Mouse (Mus musculus) C2C12 (cell line): ENCODE measurements around the gene Tmem98. TPM values are rescaled to one million over a fixed set of nuclear protein-coding genes. Genes with fewer than 3 reads are reported as not detected.

ENCODE experiments used
- H3K27me3 ChIP-seq: one replicate; pipeline ENCODE4 v1.6.1; 2011; ENCODE audit not compliant: control insufficient read depth, insufficient read depth, insufficient read length
- H3K36me3 ChIP-seq: one replicate; pipeline ENCODE4 v1.6.1; 2011; ENCODE audit not compliant: control insufficient read depth, insufficient read depth
- H3K4me3 ChIP-seq: one replicate; pipeline ENCODE4 v1.5.1; 2011; ENCODE audit warnings: mild to moderate bottlenecking, control low read depth; ENCODE audit not compliant: poor library complexity, insufficient read depth, severe bottlenecking
- H3K79me2 ChIP-seq: one replicate; pipeline ENCODE4 v1.6.1; 2011; ENCODE audit not compliant: control insufficient read depth, insufficient read depth
- H3K79me3 ChIP-seq: one replicate; pipeline ENCODE4 v1.6.1; 2011; ENCODE audit warnings: low read depth, control low read depth
- H3ac ChIP-seq: one replicate; pipeline ENCODE3; 2011; ENCODE audit warnings: low read depth; ENCODE audit not compliant: control insufficient read depth, insufficient read length
- CEBPB ChIP-seq: IDR thresholded peaks from one replicate; pipeline ENCODE4 v1.6.1; 2011; ENCODE audit warnings: low read depth, mild to moderate bottlenecking, control low read depth, moderate library complexity
- CTCF ChIP-seq: IDR thresholded peaks from one replicate; pipeline ENCODE4 v1.5.1; 2011; ENCODE audit not compliant: control insufficient read depth, insufficient read depth, insufficient read length
- FOSL1 ChIP-seq: IDR thresholded peaks from one replicate; pipeline ENCODE4 v1.8.0; 2011; ENCODE audit warnings: mild to moderate bottlenecking, low read length; ENCODE audit not compliant: poor library complexity, insufficient read depth, severe bottlenecking
- MAX ChIP-seq: IDR thresholded peaks from one replicate; pipeline ENCODE4 v1.6.1; 2011; ENCODE audit warnings: mild to moderate bottlenecking, control low read depth
- MYOD1 ChIP-seq: IDR thresholded peaks from one replicate; pipeline ENCODE4 v1.6.1; 2011; ENCODE audit warnings: low read depth; ENCODE audit not compliant: control insufficient read depth, insufficient read length
- MYOG ChIP-seq: IDR thresholded peaks from one replicate; pipeline ENCODE4 v1.6.1; 2011; ENCODE audit not compliant: control insufficient read depth, insufficient read length; ENCODE audit errors: extremely low read depth
- USF1 ChIP-seq: IDR thresholded peaks from one replicate; pipeline ENCODE4 v1.6.1; 2011; ENCODE audit warnings: low read depth, mild to moderate bottlenecking, control low read depth, moderate library complexity
- polyA plus RNA-seq: library from polyadenylated mRNA; unstranded; fragments of >200 nt; fragmentation: generic; extraction: Trizol; gene quantifications from one replicate; pipeline ENCODE4 v1.2.1, GENCODE M21; 2012; ENCODE audit warnings: missing spikeins

Gene Tmem98
- polyA plus RNA-seq, 1 experiment: 93.3 TPM

DNA sequence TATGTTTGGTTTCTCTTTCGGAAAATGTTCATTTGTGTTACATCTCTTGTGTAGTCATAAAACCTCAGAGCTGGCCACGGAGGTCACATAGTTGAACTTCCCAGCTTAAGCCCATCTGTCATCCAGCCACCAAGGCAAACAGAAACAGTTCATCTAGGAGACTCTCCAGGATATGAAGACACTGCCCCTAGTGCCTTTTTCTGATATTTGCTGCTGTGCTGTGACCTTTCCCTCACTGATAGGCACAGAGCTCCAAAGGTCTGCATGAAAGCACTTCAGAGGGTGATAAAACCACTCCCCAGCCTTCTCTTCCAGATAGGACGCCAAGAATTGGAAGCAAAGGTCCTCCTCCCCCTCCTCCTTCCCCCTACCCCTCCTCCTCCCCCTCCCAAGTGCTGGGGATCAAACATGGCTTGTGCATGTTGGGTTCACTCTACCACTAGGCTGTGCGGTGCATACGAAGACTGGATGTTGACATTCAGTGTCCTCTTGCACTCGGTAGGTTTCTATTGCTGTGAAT is 1.4 kb upstream of the Tmem98 start:
- Histone ChIP-seq H3ac (no peak overlapping the region), H3K27me3 (no peaks in the 10 kb centered on the region), H3K79me3 (no peaks in the 10 kb centered on the region), H3K79me2 (peaks cover 7% of the 10 kb centered on the region), H3K36me3 (no peaks in the 10 kb centered on the region), H3K4me3 (no peak overlapping the region)
- TF ChIP-seq MYOD1 (no peak), USF1 (no peak), FOSL1 (no peak), MAX (no peak), CTCF (no peak)

DNA sequence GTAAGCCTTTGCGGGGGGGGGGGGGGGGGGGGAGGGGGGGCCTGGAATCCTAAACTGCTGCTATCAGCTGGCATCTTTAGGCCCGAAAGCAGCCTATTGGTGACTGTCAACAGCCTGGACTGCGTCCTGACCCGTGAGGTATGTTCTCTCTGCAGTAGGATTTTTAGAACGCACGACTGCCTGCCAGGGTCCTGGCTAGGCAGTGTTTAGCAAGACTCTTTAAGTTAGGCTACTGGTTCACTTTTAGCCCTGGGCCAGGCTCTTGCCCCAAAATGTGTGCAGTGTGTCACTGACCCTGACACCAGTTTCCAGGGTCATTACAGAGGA is 346 bp upstream of the Tmem98 start:
- TF ChIP-seq CTCF: no peak
- no peak for TF ChIP-seq USF1
- no peak for TF ChIP-seq MYOD1
- TF ChIP-seq MAX: no peak
- TF ChIP-seq MYOG: no peak
- no peak for TF ChIP-seq CEBPB
- no peak for TF ChIP-seq FOSL1
- Histone ChIP-seq H3K4me3 (peak overlapping the region; percentile 36), H3ac (peak overlapping the region; percentile 85)

DNA sequence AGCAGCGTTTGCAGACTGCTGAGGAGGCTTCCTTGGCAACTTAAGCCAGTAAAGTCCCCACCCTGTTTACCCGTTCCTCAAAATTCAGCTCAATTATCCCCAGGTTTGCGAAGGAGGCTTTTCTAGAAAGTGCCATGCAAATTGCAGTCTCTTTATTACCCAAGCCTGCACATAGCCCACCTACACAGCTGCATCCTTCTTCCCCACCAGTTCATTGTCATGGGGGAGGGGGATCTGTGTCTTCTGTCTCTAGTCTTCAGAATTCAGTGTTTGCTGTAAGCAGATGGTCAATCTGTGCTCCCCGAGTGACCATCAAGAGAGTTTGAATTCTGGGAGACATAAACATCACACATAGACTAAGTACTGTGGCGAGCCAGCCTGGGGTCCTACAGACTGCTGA is 1.2 kb downstream of the Tmem98 start:
- H3K4me3 ChIP-seq: peak overlapping the region; percentile 36
- no peaks in the 10 kb centered on the region for H3K79me3 ChIP-seq
- no peak overlapping the region for H3ac ChIP-seq
- H3K27me3 ChIP-seq: no peaks in the 10 kb centered on the region
- peaks cover 7% of the 10 kb centered on the region for H3K79me2 ChIP-seq
- H3K36me3 ChIP-seq: peaks cover 13% of the 10 kb centered on the region
- TF ChIP-seq CEBPB (no peak), FOSL1 (no peak), USF1 (no peak), MYOD1 (no peak), MAX (no peak), CTCF (no peak), MYOG (no peak)

More for the DNA sequence above, 346 bp upstream of the Tmem98 start:
- no peaks in the 10 kb centered on the region for H3K79me3 ChIP-seq
- no peaks in the 10 kb centered on the region for H3K27me3 ChIP-seq
- H3K36me3 ChIP-seq: peaks cover 6% of the 10 kb centered on the region
- peaks cover 7% of the 10 kb centered on the region for H3K79me2 ChIP-seq

DNA sequence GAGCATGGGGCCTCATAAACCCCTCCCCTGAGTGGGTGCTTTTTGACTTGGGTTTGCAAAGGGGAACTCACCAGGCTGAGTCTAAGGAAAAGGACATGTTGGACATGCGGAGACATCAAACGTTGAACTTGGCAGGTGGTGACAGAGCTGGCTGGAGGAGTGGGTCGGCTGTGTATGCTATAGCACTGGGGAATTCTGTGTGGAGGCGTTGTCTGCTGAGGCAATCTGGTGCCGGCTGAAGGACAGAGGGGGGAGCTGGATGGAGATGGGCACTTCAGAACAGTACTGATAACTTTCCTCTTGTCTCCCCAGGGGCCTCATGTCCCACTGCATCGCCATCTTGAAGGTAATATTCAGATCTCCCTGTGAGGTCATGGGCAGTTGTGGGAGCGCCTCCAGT is 5.4 kb downstream of the Tmem98 start:
- H3K79me2 ChIP-seq: peaks cover 7% of the 10 kb centered on the region
- no peak overlapping the region for H3K4me3 ChIP-seq
- H3K27me3 ChIP-seq: no peaks in the 10 kb centered on the region
- no peak overlapping the region for H3ac ChIP-seq
- TF ChIP-seq CTCF (no peak), MYOG (no peak)
- H3K36me3 ChIP-seq: peaks cover 31% of the 10 kb centered on the region
- no peaks in the 10 kb centered on the region for H3K79me3 ChIP-seq

DNA sequence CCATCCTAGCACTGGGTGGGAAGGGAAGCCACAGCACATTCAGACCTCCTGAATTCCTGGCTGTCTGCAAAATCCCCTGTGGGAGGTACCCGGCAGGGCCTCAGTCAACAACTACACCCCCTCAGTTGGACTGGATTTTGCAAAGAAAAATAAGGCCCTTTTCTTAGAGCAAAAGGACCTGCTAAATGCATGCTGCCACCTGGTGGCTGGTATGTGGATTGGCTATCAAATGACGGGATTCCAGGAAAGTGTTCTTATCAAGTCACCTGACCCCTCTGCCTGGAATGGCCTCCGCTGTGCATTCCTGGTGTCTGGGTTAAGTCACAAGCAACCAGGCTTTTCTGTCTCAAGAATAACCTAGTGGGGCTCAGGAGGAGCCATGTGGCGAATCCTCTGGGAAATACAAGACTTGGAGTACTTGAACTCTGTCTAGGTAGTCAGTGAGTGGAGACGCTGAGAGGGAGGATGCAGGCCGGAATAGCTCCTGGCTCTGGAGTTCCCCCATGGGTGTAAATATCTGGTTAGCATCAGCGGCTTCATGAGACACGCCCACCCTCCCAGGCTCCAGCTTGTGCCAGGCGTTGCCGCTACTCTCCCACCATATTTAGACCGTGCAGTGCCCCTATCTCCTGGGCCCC is 8.2 kb downstream of the Tmem98 start:
- H3K36me3 ChIP-seq: peaks cover 45% of the 10 kb centered on the region
- no peak for TF ChIP-seq MYOG
- TF ChIP-seq MYOD1: no peak
- TF ChIP-seq USF1: peak; percentile 84
- no peak for TF ChIP-seq MAX
- TF ChIP-seq CTCF: peak; percentile 47
- TF ChIP-seq CEBPB: no peak

DNA sequence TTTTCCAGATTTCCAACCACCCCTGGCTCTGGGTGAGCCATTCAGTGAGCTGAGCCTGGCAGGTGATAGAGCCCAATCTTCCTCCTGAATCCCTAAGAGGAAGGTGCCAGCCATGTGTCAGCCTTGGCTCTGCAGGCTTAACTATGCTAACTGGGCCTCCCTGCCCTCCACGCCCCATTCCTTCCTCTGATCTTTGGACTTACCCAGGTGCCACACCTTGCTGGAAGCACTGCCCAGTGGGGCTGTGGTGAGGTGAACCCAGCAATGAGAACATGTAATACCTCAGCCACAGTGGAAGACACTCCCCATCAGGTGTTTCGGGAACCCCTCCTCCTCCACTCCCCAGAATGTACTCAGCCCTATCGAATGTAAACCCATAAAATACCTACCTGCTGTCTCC is 10.1 kb downstream of the Tmem98 start:
- Histone ChIP-seq H3K79me3 (no peaks in the 10 kb centered on the region), H3K27me3 (no peaks in the 10 kb centered on the region), H3K36me3 (peaks cover 38% of the 10 kb centered on the region), H3K4me3 (no peak overlapping the region), H3K79me2 (no peaks in the 10 kb centered on the region), H3ac (no peak overlapping the region)
- TF ChIP-seq MYOD1: no peak
- TF ChIP-seq CTCF: no peak
- TF ChIP-seq MYOG: no peak
- no peak for TF ChIP-seq FOSL1
- TF ChIP-seq CEBPB: no peak
- no peak for TF ChIP-seq MAX
- TF ChIP-seq USF1: no peak

More for the DNA sequence above, 8.2 kb downstream of the Tmem98 start:
- Histone ChIP-seq H3K79me2 (no peaks in the 10 kb centered on the region), H3ac (no peak overlapping the region), H3K27me3 (no peaks in the 10 kb centered on the region), H3K79me3 (no peaks in the 10 kb centered on the region), H3K4me3 (no peak overlapping the region)
